In genomic region chr5:119671124-119671801, GRCm38 (mm10) we compare ENCODE assay signal across 8 mouse cellular contexts. TPM values are rescaled to one million over a fixed set of nuclear protein-coding genes. Genes with fewer than 3 reads are reported as not detected.
A peak's percentile ranks its signal among the peaks of the same experiment; 100 is the strongest.
DNase-seq lines count a peak whose midpoint lies in the region; ATAC-seq lines count a peak whose summit lies in the region.

No protein-coding gene starts in this region.

- H3K27ac ChIP-seq in forebrain, embryonic 11.5 days (ENCODE audit: low read depth, low read length): no peak overlapping the region
- no peak overlapping the region for H3K27ac ChIP-seq in hindbrain, embryonic 15.5 days (replicated peaks)

- no peak overlapping the region; the same call in 1 of the 2 replicates for H3K9ac ChIP-seq in forebrain, embryonic 11.5 days (ENCODE audit: low read length)
- H3K9ac ChIP-seq in hindbrain, embryonic 15.5 days: no peak overlapping the region

- H3K9me3 ChIP-seq in forebrain, embryonic 11.5 days (ENCODE audit: control insufficient read depth, low read length): no peaks in the 10 kb centered on the region
- H3K9me3 ChIP-seq in hindbrain, embryonic 15.5 days: no peaks in the 10 kb centered on the region

- H3K27me3 ChIP-seq in forebrain, embryonic 11.5 days (ENCODE audit: control insufficient read depth, insufficient read depth, low read length): peaks cover 87% of the 10 kb centered on the region
- H3K27me3 ChIP-seq in hindbrain, embryonic 15.5 days: peaks cover 88% of the 10 kb centered on the region

- WGBS in forebrain, embryonic 11.5 days: under 1% methylated on average over 40 of the region's 40 CpGs
- under 1% methylated on average over 40 of the region's 40 CpGs for WGBS in hindbrain, embryonic 15.5 days

- no peak for ATAC-seq in forebrain, embryonic 11.5 days (replicated peaks; ENCODE audit: low FRiP score)
- no peak for ATAC-seq in hindbrain, embryonic 15.5 days (ENCODE audit: low FRiP score, low read depth)
- ATAC-seq in activated CD4-positive, CD25-positive, alpha-beta regulatory T cell, adult 4 months: no peak

- peaks cover 13% of the 10 kb centered on the region for H3K4me1 ChIP-seq in forebrain, embryonic 11.5 days (replicated peaks; ENCODE audit: control insufficient read depth, insufficient read depth, low read length)
- peaks cover 14% of the 10 kb centered on the region for H3K4me1 ChIP-seq in hindbrain, embryonic 15.5 days (replicated peaks)

- intact Hi-C loops in left cerebral cortex, postnatal 25 days (cut with DNase I): loop anchor here (5.0 kb wide), 2 partner anchors 766 to 794 kb away; no protein-coding TSS in a partner anchor

- peak overlapping the region; percentile 24; the same call in 1 of the 2 replicates for H3K4me3 ChIP-seq in forebrain, embryonic 11.5 days (ENCODE audit: low read depth, low read length)
- peak overlapping the region; percentile 26 for H3K4me3 ChIP-seq in hindbrain, embryonic 15.5 days

- H3K4me2 ChIP-seq in forebrain, embryonic 11.5 days (ENCODE audit: low read depth, low read length, severe bottlenecking): peak overlapping the region; percentile 61; the same call in 1 of the 2 replicates
- H3K4me2 ChIP-seq in hindbrain, embryonic 15.5 days: peak overlapping the region; percentile 54

- peak; percentile 43 for DNase-seq in ovary, postnatal 36 days (ENCODE audit: low spot score)
- DNase-seq in ovary, adult 18-20 months (ENCODE audit: low spot score): no peak
- peak; percentile 67 for DNase-seq in forebrain, embryonic 11.5 days (ENCODE audit: low spot score)
- peak; percentile 59 to 78 for DNase-seq in lung, postnatal 4 days
- DNase-seq in cerebellum, adult 11 months: no peak
- DNase-seq in left cerebral cortex, postnatal 25 days (ENCODE audit: low spot score in 2 of 2): no peak

- H3K36me3 ChIP-seq in forebrain, embryonic 11.5 days (ENCODE audit: control insufficient read depth, insufficient read depth, low read length): no peaks in the 10 kb centered on the region
- H3K36me3 ChIP-seq in hindbrain, embryonic 15.5 days: no peaks in the 10 kb centered on the region

RNA-seq across cellular contexts. Expression of gene Tbx3, which starts 0.8 kb away (rescaled TPM):
- polyA plus RNA-seq in forebrain, embryonic 11.5 days (2014; fragmentation: Nextera tagmentation; extraction: Ambion mirVana): 0.88 and 2.0 TPM in 2 replicates
- polyA plus RNA-seq in hindbrain, embryonic 15.5 days (2015; fragmentation: Nextera tagmentation; extraction: Ambion mirVana): 4.0 and 5.0 TPM in 2 replicates
- polyA plus RNA-seq in activated CD4-positive, CD25-positive, alpha-beta regulatory T cell, adult 4 months (2017; shearing (Covaris generic)): not detected
- 1 to 10 TPM; 2.4 to 3.2 TPM for total RNA-seq in left cerebral cortex, postnatal 25 days (2021)

Comparison
In these comparisons a context has a peak if more than half of its experiments do, and no peak if none do; other contexts are left out.
1. DNase-seq: peak in ovary, postnatal 36 days (single experiment), forebrain, embryonic 11.5 days (single experiment) and lung, postnatal 4 days (2 of 2); none in ovary, adult 18-20 months (single experiment), cerebellum, adult 11 months (single experiment) and left cerebral cortex, postnatal 25 days (0 of 2).